Mouse (Mus musculus) ES-E14 (cell line): ENCODE measurements around the gene Shroom3. TPM values are rescaled to one million over a fixed set of nuclear protein-coding genes. Genes with fewer than 3 reads are reported as not detected.

Source experiments
- DNase-seq: peaks from one replicate; pipeline ENCODE4 v3.0.0-alpha.2; 2013; ENCODE audit warnings: low read depth, low spot score
- H3K27ac ChIP-seq: 2 replicates; pipeline ENCODE4 v1.5.1; 2012; ENCODE audit warnings: low read depth, mild to moderate bottlenecking, low read length, moderate library complexity, mixed read lengths; ENCODE audit not compliant: poor library complexity, insufficient read depth, severe bottlenecking
- H3K36me3 ChIP-seq: 2 replicates; pipeline ENCODE4 v1.6.1; 2012; ENCODE audit warnings: mild to moderate bottlenecking, low read length, moderate library complexity, mixed read lengths; ENCODE audit not compliant: control insufficient read depth, poor library complexity, insufficient read depth, severe bottlenecking
- H3K4me1 ChIP-seq, 2 experiments: fragments of 150-350 bp in 1 of 2; sonication (generic) in 1 of 2; 2 replicates each; pipeline ENCODE4 v1.6.1; 2012; ENCODE audit warnings: low read length in 2 of 2, mild to moderate bottlenecking in 1 of 2, mixed read lengths in 1 of 2; ENCODE audit not compliant: control insufficient read depth in 2 of 2, insufficient read depth in 2 of 2, poor library complexity in 1 of 2
- H3K4me3 ChIP-seq, 2 experiments: fragments of 150-350 bp in 1 of 2; sonication (generic) in 1 of 2; 2 replicates each; pipeline ENCODE4 v1.5.1; 2012; ENCODE audit warnings: low read length in 2 of 2, low read depth in 1 of 2, mild to moderate bottlenecking in 1 of 2, mixed read lengths in 1 of 2; ENCODE audit not compliant: insufficient read depth in 1 of 2, poor library complexity in 1 of 2, severe bottlenecking in 1 of 2
- H3K9ac ChIP-seq: 2 replicates; pipeline ENCODE4 v1.6.1; 2012; ENCODE audit warnings: low read depth, mild to moderate bottlenecking, low read length, mixed read lengths; ENCODE audit not compliant: poor library complexity, insufficient read depth, severe bottlenecking
- H3K9me3 ChIP-seq: fragments of 150-350 bp; sonication (generic); 2 replicates; pipeline ENCODE4 v1.6.1; 2012; ENCODE audit warnings: low read depth, mild to moderate bottlenecking, low read length; ENCODE audit not compliant: control insufficient read depth, insufficient read depth
- CHD2 ChIP-seq: IDR thresholded peaks from 2 replicates; pipeline ENCODE4 v1.6.1; 2014; ENCODE audit warnings: mild to moderate bottlenecking, low read depth, low read length, inconsistent platforms
- HCFC1 ChIP-seq: IDR thresholded peaks from 2 replicates; pipeline ENCODE4 v1.6.1; 2012; ENCODE audit warnings: low read length, inconsistent platforms, borderline replicate concordance; ENCODE audit not compliant: insufficient read depth
- MAFK ChIP-seq: IDR thresholded peaks from 2 replicates; pipeline ENCODE4 v1.6.1; 2014; ENCODE audit warnings: mild to moderate bottlenecking, low read depth, low read length, inconsistent platforms; ENCODE audit not compliant: insufficient read depth
- ZC3H11A ChIP-seq: IDR thresholded peaks from 2 replicates; pipeline ENCODE4 v1.6.1; 2012; ENCODE audit warnings: low read depth, mild to moderate bottlenecking, inconsistent platforms, low read length, borderline replicate concordance
- ZNF384 ChIP-seq: IDR thresholded peaks from 2 replicates; pipeline ENCODE4 v1.6.1; 2012; ENCODE audit warnings: low read depth, low read length, inconsistent platforms
- in situ Hi-C, 2 experiments: fragments of 600-800 bp; cut with MboI; formaldehyde crosslinking; loops; one replicate each; pipeline ENCODE4 v1.15.1; 2025; ENCODE audit warnings: low sequenced_read_pairs in 2 of 2, inconsistent platforms in 1 of 2; ENCODE audit not compliant: unreplicated experiment in 2 of 2
- total RNA-seq: library from RNA; depleted of rRNA; stranded (reverse); fragments of 300-350 nt; gene quantifications from 2 replicates; pipeline ENCODE4 v1.2.3, GENCODE M21; 2012

The Shroom3 gene
- total RNA-seq, 1 experiment, result 34.1 TPM

DNA sequence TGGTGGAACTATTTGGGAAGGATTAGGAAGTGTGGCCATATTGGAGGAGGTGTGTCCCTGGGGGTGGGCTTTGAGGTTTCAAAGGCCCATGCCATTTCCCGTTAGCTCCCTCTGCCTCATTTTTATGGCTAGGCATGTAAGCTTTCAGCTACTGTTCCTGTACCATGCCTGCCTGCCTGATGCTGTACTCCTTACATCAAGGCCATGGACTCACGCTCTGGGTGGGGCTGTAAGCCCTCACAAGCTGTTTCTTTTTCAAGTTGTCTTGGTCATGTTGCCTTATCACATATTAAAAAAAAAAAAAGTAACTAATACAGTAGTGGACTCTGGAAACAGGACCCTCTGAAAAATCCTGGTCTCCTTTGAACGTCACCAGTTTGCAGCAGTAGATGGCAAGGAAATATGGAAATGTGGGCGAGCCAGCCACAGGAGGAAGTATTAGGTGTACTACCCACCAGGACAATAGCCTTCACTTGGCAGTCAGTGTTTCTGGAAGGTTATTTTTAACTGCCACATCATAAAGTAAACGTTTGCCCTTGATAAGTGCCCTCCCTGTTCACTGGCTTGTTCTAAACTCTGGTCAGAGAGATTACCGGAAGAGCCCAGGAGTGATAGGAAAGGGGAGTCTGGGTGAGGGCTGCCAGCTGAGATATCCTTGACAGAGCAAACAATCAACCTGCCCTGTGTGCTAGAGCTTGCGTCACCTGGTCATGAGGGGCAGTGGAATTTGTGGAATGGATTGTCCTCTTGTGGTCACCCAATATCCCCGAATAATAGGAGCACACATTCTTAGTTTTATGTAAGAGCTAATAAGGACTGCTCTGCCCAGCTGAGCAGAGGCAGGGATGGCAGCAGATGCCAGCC, 62.4 kb downstream of the Shroom3 start:
- no peak overlapping the region for H3K9ac ChIP-seq
- in situ Hi-C loops, result loop anchor here in 1 of 2 experiments (25.0 kb wide), 1 partner anchor 217 kb away; no protein-coding TSS in a partner anchor
- no peak for DNase-seq
- no peaks in the 10 kb centered on the region for H3K36me3 ChIP-seq
- H3K27ac ChIP-seq, result no peak overlapping the region
- no peak overlapping the region for H3K4me3 ChIP-seq
- no peaks in the 10 kb centered on the region for H3K9me3 ChIP-seq
- no peaks in the 10 kb centered on the region for H3K4me1 ChIP-seq
- TF ChIP-seq HCFC1 (no peak), CHD2 (no peak), ZC3H11A (no peak), MAFK (no peak), ZNF384 (no peak)

DNA sequence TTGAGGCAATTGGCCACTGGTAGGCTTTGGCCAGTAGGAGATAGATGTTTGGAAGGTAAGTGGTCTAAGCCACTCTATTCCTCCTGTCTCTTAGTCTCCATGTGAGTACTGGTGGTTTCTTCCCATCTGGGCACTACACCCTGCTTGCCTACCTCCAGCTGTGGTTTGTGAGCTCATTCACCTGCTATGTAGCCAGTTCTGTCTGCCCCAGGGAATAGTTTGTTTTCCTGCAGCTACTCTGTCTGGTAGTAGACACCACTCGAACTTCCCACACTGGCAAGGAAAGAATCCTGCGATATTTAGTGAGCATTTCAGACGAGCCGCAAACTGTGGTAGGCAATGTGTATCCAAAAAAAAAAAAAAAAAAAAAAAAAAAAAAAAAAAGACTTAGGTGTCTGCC, 68.3 kb downstream of the Shroom3 start:
- H3K36me3 ChIP-seq, result no peaks in the 10 kb centered on the region
- H3K27ac ChIP-seq, result no peak overlapping the region
- no peak overlapping the region for H3K4me3 ChIP-seq
- H3K4me1 ChIP-seq, result peaks cover 0 to 4% of the 10 kb centered on the region in 2 experiments; a peak in 1 of 4 replicates
- TF ChIP-seq ZNF384 (peak; percentile 67; the same call in 1 of the 2 replicates), MAFK (no peak)
- in situ Hi-C loops, result no loop called here
- no peak overlapping the region for H3K9ac ChIP-seq
- H3K9me3 ChIP-seq, result no peaks in the 10 kb centered on the region
- DNase-seq, result no peak

GRCm38 (mm10) chr5:92755241-92755775, 72.1 kb downstream of the Shroom3 start:
- no peak for DNase-seq
- in situ Hi-C loops, result no loop called here
- Histone ChIP-seq H3K9ac (no peak overlapping the region), H3K4me3 (no peak overlapping the region), H3K36me3 (no peaks in the 10 kb centered on the region), H3K4me1 (peaks cover 0 to 4% of the 10 kb centered on the region in 2 experiments; a peak in 1 of 4 replicates), H3K9me3 (no peaks in the 10 kb centered on the region), H3K27ac (peak overlapping the region; percentile 56)
- TF ChIP-seq ZC3H11A, result no peak
- no peak for TF ChIP-seq CHD2
- no peak for TF ChIP-seq MAFK

DNA sequence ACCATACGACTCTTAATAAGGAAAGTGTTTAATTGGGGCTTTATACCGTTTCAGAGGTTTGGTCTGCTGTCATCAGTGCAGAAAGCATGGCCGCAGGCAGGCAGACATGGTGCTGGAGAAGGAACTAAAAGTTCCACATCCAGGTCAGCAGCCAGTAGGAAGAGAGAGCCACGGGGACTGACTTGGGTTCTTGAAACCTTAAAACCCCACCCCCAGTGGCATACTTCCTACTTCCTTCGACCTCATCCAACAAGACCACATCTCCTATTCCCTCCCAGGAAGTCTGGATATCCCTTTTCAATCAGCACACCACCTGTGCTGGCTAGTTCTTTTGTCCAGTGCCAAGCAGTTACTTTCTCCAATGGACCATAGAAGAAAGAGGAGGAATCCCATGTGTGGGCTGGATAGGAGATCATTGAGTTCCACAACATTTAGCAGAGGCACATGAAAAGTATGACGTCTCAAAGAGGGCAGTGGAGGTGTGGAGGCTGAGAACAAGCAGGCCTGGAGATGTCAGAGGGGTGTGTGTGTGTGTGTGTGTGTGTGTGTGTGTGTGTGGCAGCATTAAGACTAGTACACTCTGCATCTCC, 76.0 kb downstream of the Shroom3 start:
- Histone ChIP-seq H3K27ac (no peak overlapping the region), H3K9me3 (no peaks in the 10 kb centered on the region), H3K4me1 (peaks cover 0 to 2% of the 10 kb centered on the region in 2 experiments; a peak in 1 of 4 replicates), H3K36me3 (no peaks in the 10 kb centered on the region), H3K9ac (no peak overlapping the region), H3K4me3 (no peak overlapping the region)
- in situ Hi-C loops, result no loop called here
- TF ChIP-seq HCFC1, result no peak
- TF ChIP-seq ZC3H11A, result no peak
- TF ChIP-seq MAFK, result no peak
- TF ChIP-seq CHD2, result no peak
- TF ChIP-seq ZNF384, result no peak
- DNase-seq, result no peak
